Mouse (Mus musculus) MEL (cell line): ENCODE results near the gene Hat1. TPM values are rescaled to one million over a fixed set of nuclear protein-coding genes. Genes with fewer than 3 reads are reported as not detected.

ENCODE experiments used
- DNase-seq: peaks from one replicate; pipeline ENCODE4 v3.0.0; 2011; ENCODE audit warnings: low read depth, low spot score
- H3K27ac ChIP-seq: 2 replicates; pipeline ENCODE4 v1.5.1; 2012; ENCODE audit warnings: low read depth, mild to moderate bottlenecking, control low read depth, low read length, moderate library complexity; ENCODE audit not compliant: control insufficient read depth
- H3K27me3 ChIP-seq, 2 experiments: fragments of 150-350 bp in 1 of 2; sonication (generic) in 1 of 2; 2 replicates each; pipeline ENCODE4 v1.6.1; 2012; ENCODE audit warnings: low read length in 2 of 2, mild to moderate bottlenecking in 2 of 2, improper control_type of control experiment in 1 of 2, moderate library complexity in 1 of 2; ENCODE audit not compliant: insufficient read depth in 2 of 2, control insufficient read depth in 1 of 2
- H3K36me3 ChIP-seq, 2 experiments: 2 replicates each; pipeline ENCODE4 v1.6.1; 2012 to 2014; ENCODE audit warnings: low read length in 2 of 2, improper control_type of control experiment in 1 of 2, inconsistent platforms in 1 of 2, mild to moderate bottlenecking in 1 of 2; ENCODE audit not compliant: insufficient read depth in 2 of 2, control insufficient read depth in 1 of 2
- H3K4me1 ChIP-seq, 2 experiments: fragments of 150-350 bp in 1 of 2; sonication (generic) in 1 of 2; 2 replicates each; pipeline ENCODE4 v1.6.1; 2012; ENCODE audit warnings: low read length in 2 of 2, improper control_type of control experiment in 1 of 2, mild to moderate bottlenecking in 1 of 2; ENCODE audit not compliant: insufficient read depth in 2 of 2, control insufficient read depth in 1 of 2
- H3K4me3 ChIP-seq, 2 experiments: fragments of 150-350 bp in 1 of 2; sonication (generic) in 1 of 2; 2 replicates each; pipeline ENCODE4 v1.5.1; 2012; ENCODE audit warnings: low read depth in 2 of 2, low read length in 2 of 2, mild to moderate bottlenecking in 2 of 2, moderate library complexity in 2 of 2, control low read depth in 1 of 2, improper control_type of control experiment in 1 of 2; ENCODE audit not compliant: control insufficient read depth in 1 of 2, insufficient read depth in 1 of 2
- H3K79me2 ChIP-seq: 2 replicates; pipeline ENCODE4 v1.6.1; 2012; ENCODE audit warnings: mild to moderate bottlenecking, low read length, moderate library complexity; ENCODE audit not compliant: control insufficient read depth, poor library complexity, insufficient read depth
- H3K9ac ChIP-seq: 2 replicates; pipeline ENCODE4 v1.6.1; 2012; ENCODE audit warnings: low read depth, mild to moderate bottlenecking, control low read depth, low read length, moderate library complexity; ENCODE audit not compliant: control insufficient read depth, poor library complexity, severe bottlenecking
- H3K9me3 ChIP-seq: fragments of 150-350 bp; sonication (generic); replicated peaks from 2 replicates; pipeline ENCODE4 v1.6.1; 2012; ENCODE audit warnings: mild to moderate bottlenecking, low read length, improper control_type of control experiment, moderate library complexity; ENCODE audit not compliant: insufficient read depth
- EP300 ChIP-seq, 2 experiments: IDR thresholded peaks; 2 replicates each; pipeline ENCODE4 v1.6.1; 2011; ENCODE audit warnings: improper control_type of control experiment in 2 of 2, low read length in 2 of 2, low read depth in 1 of 2, mild to moderate bottlenecking in 1 of 2
- ETS1 ChIP-seq: IDR thresholded peaks from 2 replicates; pipeline ENCODE4 v1.6.1; 2012; ENCODE audit warnings: low read depth, mild to moderate bottlenecking, inconsistent platforms, low read length, improper control_type of control experiment, moderate library complexity
- GABPA ChIP-seq: IDR thresholded peaks from 2 replicates; pipeline ENCODE4 v1.6.1; 2012; ENCODE audit warnings: low read depth, mild to moderate bottlenecking, inconsistent platforms, low read length, improper control_type of control experiment, moderate library complexity
- GATA1 ChIP-seq: IDR thresholded peaks from 2 replicates; pipeline ENCODE4 v1.6.1; 2011; ENCODE audit warnings: low read depth, low read length, improper control_type of control experiment
- HCFC1 ChIP-seq: IDR thresholded peaks from 2 replicates; pipeline ENCODE4 v1.6.1; 2012; ENCODE audit warnings: low read depth, mild to moderate bottlenecking, inconsistent platforms, low read length, improper control_type of control experiment, moderate library complexity
- JUND ChIP-seq: IDR thresholded peaks from 2 replicates; pipeline ENCODE4 v1.6.1; 2011; ENCODE audit warnings: low read depth, mild to moderate bottlenecking, improper control_type of control experiment, low read length
- KAT2A ChIP-seq: conservative IDR thresholded peaks from 2 replicates; pipeline ENCODE4 v1.6.1; 2012; ENCODE audit warnings: low read depth, low read length, improper control_type of control experiment, inconsistent platforms
- MEF2A ChIP-seq: IDR thresholded peaks from 2 replicates; pipeline ENCODE4 v1.6.1; 2014; ENCODE audit warnings: low read depth, mild to moderate bottlenecking, inconsistent platforms, low read length, improper control_type of control experiment; ENCODE audit not compliant: poor library complexity, insufficient replicate concordance, severe bottlenecking; ENCODE audit errors: extremely low read depth
- NELFE ChIP-seq: IDR thresholded peaks from 2 replicates; pipeline ENCODE4 v1.6.1; 2011; ENCODE audit warnings: low read depth, low read length, improper control_type of control experiment
- NRF1 ChIP-seq: IDR thresholded peaks from 2 replicates; pipeline ENCODE4 v1.6.1; 2014; ENCODE audit warnings: low read depth, mild to moderate bottlenecking, inconsistent platforms, low read length, improper control_type of control experiment, moderate library complexity; ENCODE audit not compliant: poor library complexity, insufficient read depth, severe bottlenecking
- POLR2AphosphoS5 ChIP-seq: IDR thresholded peaks from 2 replicates; pipeline ENCODE4 v1.6.1; 2012; ENCODE audit warnings: low read depth, borderline replicate concordance, mild to moderate bottlenecking, inconsistent platforms, low read length, moderate library complexity, mixed read lengths
- RAD21 ChIP-seq: IDR thresholded peaks from 2 replicates; pipeline ENCODE4 v1.6.1; 2011; ENCODE audit warnings: mild to moderate bottlenecking, low read depth, low read length, improper control_type of control experiment
- RCOR1 ChIP-seq: IDR thresholded peaks from 2 replicates; pipeline ENCODE4 v1.6.1; 2012; ENCODE audit warnings: low read depth, mild to moderate bottlenecking, inconsistent platforms, low read length, improper control_type of control experiment
- SMC3 ChIP-seq: IDR thresholded peaks from 2 replicates; pipeline ENCODE4 v1.6.1; 2011; ENCODE audit warnings: low read depth, low read length, improper control_type of control experiment
- TAL1 ChIP-seq: IDR thresholded peaks from 2 replicates; pipeline ENCODE4 v1.6.1; 2012; ENCODE audit warnings: mild to moderate bottlenecking, inconsistent platforms, low read length, moderate library complexity, mixed read lengths
- TCF12 ChIP-seq: IDR thresholded peaks from 2 replicates; pipeline ENCODE4 v1.6.1; 2014; ENCODE audit warnings: low read depth, mild to moderate bottlenecking, inconsistent platforms, low read length, improper control_type of control experiment, moderate library complexity
- UBTF ChIP-seq: IDR thresholded peaks from 2 replicates; pipeline ENCODE4 v1.6.1; 2012; ENCODE audit warnings: low read depth, mild to moderate bottlenecking, inconsistent platforms, low read length, improper control_type of control experiment, moderate library complexity, borderline replicate concordance; ENCODE audit not compliant: insufficient read depth
- USF1 ChIP-seq: IDR thresholded peaks from 2 replicates; pipeline ENCODE4 v1.6.1; 2014; ENCODE audit warnings: low read depth, mild to moderate bottlenecking, inconsistent platforms, low read length, improper control_type of control experiment, moderate library complexity
- USF2 ChIP-seq, 2 experiments: IDR thresholded peaks; 2 replicates each; pipeline ENCODE4 v1.6.1; 2011 to 2012; ENCODE audit warnings: improper control_type of control experiment in 2 of 2, low read length in 2 of 2, borderline replicate concordance in 1 of 2, inconsistent platforms in 1 of 2, low read depth in 1 of 2, mild to moderate bottlenecking in 1 of 2; ENCODE audit not compliant: insufficient read depth in 1 of 2
- ZC3H11A ChIP-seq: IDR thresholded peaks from 2 replicates; pipeline ENCODE4 v1.6.1; 2012; ENCODE audit warnings: low read depth, mild to moderate bottlenecking, inconsistent platforms, low read length, improper control_type of control experiment
- ZKSCAN1 ChIP-seq: IDR thresholded peaks from 2 replicates; pipeline ENCODE4 v1.6.1; 2012; ENCODE audit warnings: low read depth, mild to moderate bottlenecking, inconsistent platforms, low read length, improper control_type of control experiment, moderate library complexity
- ZMIZ1 ChIP-seq: IDR thresholded peaks from 2 replicates; pipeline ENCODE4 v1.6.1; 2012; ENCODE audit warnings: low read depth, mild to moderate bottlenecking, inconsistent platforms, low read length, improper control_type of control experiment, moderate library complexity
- ZNF384 ChIP-seq: IDR thresholded peaks from 2 replicates; pipeline ENCODE4 v1.6.1; 2012; ENCODE audit warnings: low read depth, mild to moderate bottlenecking, inconsistent platforms, low read length, improper control_type of control experiment
- polyA plus RNA-seq, 2 experiments: library from polyadenylated mRNA; stranded (reverse) in 1 of 2; unstranded in 1 of 2; fragments of >175 nt in 1 of 2; fragments of >200 nt in 1 of 2; gene quantifications; 2 replicates each; pipeline versions ENCODE4 v1.2.1 to v1.2.4; 2012; ENCODE audit warnings: low replicate concordance in 2 of 2, low read depth in 1 of 2; ENCODE audit not compliant: insufficient read length in 2 of 2, insufficient read depth in 1 of 2, missing spikeins in 1 of 2
- total RNA-seq: library from RNA; depleted of rRNA; stranded (reverse); fragments of 300-350 nt; gene quantifications from 2 replicates; pipeline ENCODE4 v1.2.3, GENCODE M21; 2012

Gene Hat1
- total and polyA plus RNA-seq, 3 experiments: 167 TPM; not detected in 1

DNA sequence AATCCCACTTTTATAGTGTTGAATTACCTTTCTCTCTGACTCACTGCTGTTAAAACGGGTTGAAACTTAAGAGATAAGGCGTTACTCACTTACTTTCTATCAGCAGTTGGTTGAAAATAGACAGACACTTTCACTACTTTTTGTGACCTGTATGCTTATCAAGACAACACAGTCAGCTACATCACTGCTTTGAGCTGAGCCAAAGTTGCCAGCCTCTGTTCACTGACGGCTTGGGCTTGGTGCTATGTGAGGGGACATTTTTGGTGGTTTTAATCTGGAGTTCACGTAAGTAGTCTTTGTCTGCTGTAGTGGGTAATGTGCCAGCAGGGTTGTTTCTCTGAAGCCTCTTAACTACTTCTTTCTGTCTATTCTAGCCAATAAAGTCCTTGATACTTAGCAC, 35.8 kb downstream of the Hat1 start (continued):
- no peak for TF ChIP-seq NELFE
- TF ChIP-seq GATA1: peak; percentile 93

GRCm38 (mm10) chr2:71435440-71435839, 46.7 kb downstream of the Hat1 start:
- Histone ChIP-seq H3K79me2 (no peaks in the 10 kb centered on the region; the same call in 1 of the 2 replicates), H3K27me3 (no peaks in the 10 kb centered on the region), H3K9ac (no peak overlapping the region), H3K4me1 (peaks cover 0 to 4% of the 10 kb centered on the region in 2 experiments; a peak in 3 of 4 replicates), H3K9me3 (no peaks in the 10 kb centered on the region), H3K36me3 (peaks cover 23 to 31% of the 10 kb centered on the region in 2 experiments), H3K4me3 (no peak overlapping the region), H3K27ac (peak overlapping the region; percentile 27; the same call in 1 of the 2 replicates)
- TF ChIP-seq ETS1 (peak; percentile 60), USF1 (no peak), POLR2AphosphoS5 (no peak), GATA1 (peak; percentile 51; the same call in 1 of the 2 replicates), TCF12 (peak; percentile 44; the same call in 1 of the 2 replicates), KAT2A (no peak), EP300 (IDR thresholded peaks at IDR 0.05; ENCODE audit: low read depth in 1 of 2, low read length in 2 of 2) (peak; percentile 46 to 74; a peak in 3 of 4 replicates), NELFE (no peak), RCOR1 (peak; percentile 15; the same call in 1 of the 2 replicates), JUND (no peak)
- peak; percentile 78 for DNase-seq

DNA sequence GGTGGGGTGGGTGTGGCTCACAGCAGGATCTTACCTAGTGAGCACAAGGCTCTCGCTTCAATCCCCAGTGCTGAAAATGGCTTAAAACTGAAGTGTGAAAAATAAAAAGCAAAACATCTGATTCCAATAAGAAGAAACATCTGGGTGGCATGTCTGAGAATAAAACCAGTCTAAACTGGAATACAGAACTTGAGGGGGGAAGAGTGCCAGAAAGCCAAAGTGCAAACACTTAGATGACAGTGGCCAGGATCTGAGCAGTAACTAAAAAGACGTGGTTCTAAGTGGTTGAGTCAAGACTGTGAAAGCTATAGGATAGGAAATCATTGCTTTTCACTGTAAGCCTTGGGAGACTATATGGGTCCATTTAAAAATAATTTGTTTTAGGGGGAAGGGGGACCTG, 54.6 kb downstream of the Hat1 start:
- Histone ChIP-seq H3K27me3 (no peaks in the 10 kb centered on the region), H3K27ac (no peak overlapping the region), H3K9me3 (no peaks in the 10 kb centered on the region), H3K4me3 (no peak overlapping the region), H3K9ac (no peak overlapping the region), H3K36me3 (peaks cover 0 to 6% of the 10 kb centered on the region in 2 experiments; a peak in 1 of 4 replicates), H3K4me1 (no peaks in the 10 kb centered on the region), H3K79me2 (no peaks in the 10 kb centered on the region)
- no peak for DNase-seq
- TF ChIP-seq GABPA (no peak), UBTF (no peak), NRF1 (no peak), USF2 (IDR thresholded peaks at IDR 0.05; ENCODE audit: borderline replicate concordance in 1 of 2, insufficient read depth in 1 of 2, low read depth in 1 of 2, low read length in 2 of 2) (no peak), ZNF384 (no peak), ZMIZ1 (no peak), MEF2A (no peak), ZC3H11A (no peak), ZKSCAN1 (no peak), GATA1 (no peak), NELFE (no peak), SMC3 (no peak), HCFC1 (no peak), USF1 (no peak), TCF12 (no peak), RAD21 (no peak), KAT2A (no peak), JUND (no peak), TAL1 (no peak)
